ENCODE assay signal across 10 mouse cellular contexts in genomic region chrX:160603981-160604541, GRCm38 (mm10).
DNase-seq lines count a peak whose midpoint lies in the region; ATAC-seq and TF ChIP-seq lines count a peak whose summit lies in the region.
"Had no signal": no experiment of that assay in that cellular context is flagged by ENCODE, and none has a peak within 500 bp of the region (broad histone marks: within the 10 kb centered on the region; RNA-seq: fewer than 3 reads in every experiment).

No protein-coding gene starts in this region.

- intact Hi-C loops in gastrocnemius, postnatal 36 days (cut with DNase I): no loop called here

- H3K4me3 ChIP-seq in lung, embryonic 16.5 days (ENCODE audit: low read length): no peak overlapping the region
- H3K4me3 ChIP-seq in myocyte: no peak overlapping the region

- peak; percentile 47 to 75 for DNase-seq in adrenal gland, adult (ENCODE audit: inconsistent age in 2 of 2, low spot score in 1 of 2)
- DNase-seq in adrenal gland, postnatal 10 days: no peak
- DNase-seq in lung, postnatal 4 days: no peak
- no peak for DNase-seq in cerebellum, postnatal 14 days
- no peak for DNase-seq in gastrocnemius, postnatal 36 days
- DNase-seq: liver, postnatal 0 days had no signal

- ATAC-seq in lung, embryonic 16.5 days (ENCODE audit: low read depth): no peak
- peak; percentile 17; the same call in 1 of the 2 replicates for ATAC-seq in granulocyte monocyte progenitor cell, adult 5-6 weeks (replicated peaks; ENCODE audit: poor library complexity, severe bottlenecking)
- ATAC-seq: liver, postnatal 0 days had no signal

- peak overlapping the region; percentile 3; the same call in 1 of the 2 replicates for H3K27ac ChIP-seq in lung, embryonic 16.5 days (ENCODE audit: low read length)
- H3K27ac ChIP-seq: kidney, postnatal 0 days had no signal

- H3K4me2 ChIP-seq in lung, embryonic 16.5 days (ENCODE audit: low read depth, low read length): no peak overlapping the region
- peak overlapping the region; percentile 69 for H3K4me2 ChIP-seq in myocyte (ENCODE audit: low read depth)

- H3K9ac ChIP-seq in lung, embryonic 16.5 days (ENCODE audit: low read length): no peak overlapping the region
- H3K9ac ChIP-seq: liver, postnatal 0 days had no signal

- 51% methylated on average over 6 of the region's 6 CpGs for WGBS in lung, embryonic 16.5 days

- H3K36me3 ChIP-seq in lung, embryonic 16.5 days (ENCODE audit: control insufficient read depth, insufficient read depth, low read length): no peaks in the 10 kb centered on the region
- no peaks in the 10 kb centered on the region for H3K36me3 ChIP-seq in myocyte (ENCODE audit: control insufficient read depth, insufficient read depth)

- H3K4me1 ChIP-seq in lung, embryonic 16.5 days (replicated peaks; ENCODE audit: control insufficient read depth, insufficient read depth, low read length): peaks cover 20% of the 10 kb centered on the region; the same call in 1 of the 2 replicates

- H3K27me3 ChIP-seq in lung, embryonic 16.5 days (ENCODE audit: control insufficient read depth, insufficient read depth, low read depth, low read length): peaks cover 2% of the 10 kb centered on the region; the same call in 1 of the 2 replicates
- H3K27me3 ChIP-seq in myocyte (ENCODE audit: control insufficient read depth, insufficient read depth, insufficient read length): no peaks in the 10 kb centered on the region

- H3ac ChIP-seq in myocyte (ENCODE audit: control insufficient read depth, insufficient read length): no peak overlapping the region

- H3K79me2 ChIP-seq in myocyte (ENCODE audit: control insufficient read depth, insufficient read depth): no peaks in the 10 kb centered on the region

- TF ChIP-seq POLR2A in myocyte (IDR thresholded peaks at IDR 0.05; ENCODE audit: insufficient read length, low read depth): no peak

- no peaks in the 10 kb centered on the region for H3K9me3 ChIP-seq in lung, embryonic 16.5 days (ENCODE audit: control insufficient read depth, low read length)

TF ChIP-seq in myocyte, 11 proteins besides CTCF, POLR2A, EP300 and RAD21:
- TF ChIP-seq TCF12 (IDR thresholded peaks at IDR 0.05; ENCODE audit: insufficient read depth, poor library complexity, severe bottlenecking) (no peak), USF1 (IDR thresholded peaks at IDR 0.05; ENCODE audit: low read depth) (no peak), MAX (IDR thresholded peaks at IDR 0.05; ENCODE audit: low read depth) (no peak), MYOG (IDR thresholded peaks at IDR 0.05; ENCODE audit: control insufficient read depth in 1 of 3, insufficient read depth in 1 of 3, insufficient read length in 2 of 3, low read depth in 2 of 3) (no peak), MYOD1 (IDR thresholded peaks at IDR 0.05; ENCODE audit: control insufficient read depth in 1 of 3, insufficient read length in 2 of 3, low read depth in 2 of 3) (no peak)

Comparison
In these comparisons a context has a peak if more than half of its experiments do, and no peak if none do; other contexts are left out.
1. DNase-seq: peak in adrenal gland, adult (2 of 2); none in adrenal gland, postnatal 10 days (single experiment), lung, postnatal 4 days (0 of 2), cerebellum, postnatal 14 days (0 of 2) and gastrocnemius, postnatal 36 days (0 of 2).